Mouse (Mus musculus) liver, postnatal 0 days (tissue): ENCODE results near the gene Aaas.
A peak's percentile ranks its signal among the peaks of the same experiment; 100 is the strongest.
"Not testable (repeated sequence)": the region's sequence is repeated elsewhere in the genome, so short reads cannot be mapped to it uniquely, and the experiment has no call there.

Experiments
- CTCF ChIP-seq: sonication (generic); IDR thresholded peaks from 2 replicates; pipeline ENCODE4 v1.5.1; 2016; ENCODE audit warnings: antibody characterized with exemption, low read depth
- EP300 ChIP-seq: IDR thresholded peaks from 2 replicates; pipeline ENCODE4 v1.6.1; 2016; ENCODE audit warnings: antibody characterized with exemption, low read depth, mild to moderate bottlenecking

- peak; percentile 56 for TF ChIP-seq CTCF
- not testable (repeated sequence) for TF ChIP-seq EP300
These were observed 14.6 kb downstream of the Aaas start for GRCm38 (mm10) chr15:102335925-102336324.
